Mouse (Mus musculus) right cerebral cortex, postnatal 14 days (tissue): ENCODE results near the gene 1700125H20Rik.

Source experiments
- DNase-seq: peaks from one replicate; pipeline ENCODE4 v3.0.0; 2022

1700125H20Rik gene

GRCm38 (mm10) chr11:85184839-85185238 is 14.6 kb downstream of the 1700125H20Rik start:
- no peak for DNase-seq

GRCm38 (mm10) chr11:85189110-85189509 is 18.9 kb downstream of the 1700125H20Rik start:
- no peak for DNase-seq

GRCm38 (mm10) chr11:85190741-85191140 is 20.5 kb downstream of the 1700125H20Rik start:
- DNase-seq = no peak

GRCm38 (mm10) chr11:85194206-85194605 is 24.0 kb downstream of the 1700125H20Rik start:
- DNase-seq = no peak

- DNase-seq = no peak
Observed at GRCm38 (mm10) chr11:85196046-85196445, 25.8 kb downstream of the 1700125H20Rik start.

GRCm38 (mm10) chr11:85198906-85199305 is 28.7 kb downstream of the 1700125H20Rik start:
- no peak for DNase-seq

DNA sequence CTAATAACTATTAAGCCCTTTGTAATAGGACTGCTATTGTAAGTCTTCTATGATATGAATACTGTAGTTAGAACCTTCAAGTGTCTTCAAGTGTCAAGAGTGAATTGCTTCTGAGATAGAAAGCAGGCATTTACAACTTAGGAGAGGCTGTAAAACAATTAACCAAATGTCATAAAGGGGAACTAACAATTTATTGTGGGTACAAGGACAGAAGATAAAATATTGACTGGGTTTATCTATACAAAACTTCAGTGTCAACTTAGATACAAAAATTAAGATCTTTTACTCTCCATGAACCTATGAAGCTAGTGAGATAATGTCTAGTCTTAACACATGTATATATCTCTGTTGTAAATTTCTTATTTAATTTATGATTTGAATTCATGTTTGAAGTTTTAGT is 36.0 kb downstream of the 1700125H20Rik start:
- no peak for DNase-seq

- DNase-seq = no peak
Observed at GRCm38 (mm10) chr11:85211151-85211550, 40.9 kb downstream of the 1700125H20Rik start.

- no peak for DNase-seq
Observed at GRCm38 (mm10) chr11:85213215-85213614, 43.0 kb downstream of the 1700125H20Rik start.

DNA sequence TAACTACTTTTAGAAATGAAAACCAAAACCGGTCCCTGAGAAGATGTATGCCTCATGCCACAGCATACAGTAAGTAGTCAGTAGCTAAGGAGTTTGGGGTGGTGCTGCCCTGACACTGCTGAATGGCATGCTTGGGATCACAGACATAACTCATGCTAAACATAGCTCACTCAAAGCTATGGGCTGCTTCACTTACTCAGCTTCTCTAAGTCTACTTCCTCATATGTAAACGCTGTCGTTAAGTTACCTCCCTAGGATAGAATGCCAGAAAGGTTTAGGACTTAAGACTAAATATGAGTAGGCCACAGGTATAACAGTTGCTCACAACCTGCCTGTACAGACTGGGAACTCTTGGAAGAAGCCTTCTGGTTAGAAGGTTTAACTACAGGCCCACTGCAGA is 44.5 kb downstream of the 1700125H20Rik start:
- DNase-seq = no peak

- DNase-seq = no peak
Observed at GRCm38 (mm10) chr11:85219014-85219413, 48.8 kb downstream of the 1700125H20Rik start.

DNA sequence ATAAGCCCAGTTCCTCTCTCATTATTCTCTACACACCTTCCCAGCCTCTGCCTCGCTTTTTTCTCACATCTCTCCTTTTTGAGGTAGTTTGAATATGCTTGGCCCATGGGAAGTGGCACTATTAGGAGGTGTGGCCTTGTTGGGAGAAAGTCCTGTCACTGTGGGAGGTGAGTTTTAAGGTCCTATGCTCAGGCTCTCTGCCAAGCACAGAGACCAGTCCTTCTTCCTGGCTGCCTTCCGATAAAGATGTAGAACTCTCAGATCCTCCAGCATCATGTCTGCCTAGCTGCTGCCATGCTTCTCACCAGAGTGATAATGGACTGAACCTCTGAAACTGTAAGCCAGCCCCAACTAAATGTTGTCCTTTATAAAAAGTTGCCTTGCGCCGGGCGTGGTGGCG is 52.4 kb downstream of the 1700125H20Rik start:
- no peak for DNase-seq

- DNase-seq = no peak
Observed at GRCm38 (mm10) chr11:85223248-85223647, 53.0 kb downstream of the 1700125H20Rik start.
